Mouse (Mus musculus) lung, postnatal 10 days (tissue): ENCODE data around the gene Fam178b.
"Not testable (repeated sequence)": the region's sequence is repeated elsewhere in the genome, so short reads cannot be mapped to it uniquely, and the experiment has no call there.

ENCODE experiments used
- DNase-seq: peaks from one replicate; pipeline ENCODE4 v3.0.0; 2021

Gene Fam178b

DNA sequence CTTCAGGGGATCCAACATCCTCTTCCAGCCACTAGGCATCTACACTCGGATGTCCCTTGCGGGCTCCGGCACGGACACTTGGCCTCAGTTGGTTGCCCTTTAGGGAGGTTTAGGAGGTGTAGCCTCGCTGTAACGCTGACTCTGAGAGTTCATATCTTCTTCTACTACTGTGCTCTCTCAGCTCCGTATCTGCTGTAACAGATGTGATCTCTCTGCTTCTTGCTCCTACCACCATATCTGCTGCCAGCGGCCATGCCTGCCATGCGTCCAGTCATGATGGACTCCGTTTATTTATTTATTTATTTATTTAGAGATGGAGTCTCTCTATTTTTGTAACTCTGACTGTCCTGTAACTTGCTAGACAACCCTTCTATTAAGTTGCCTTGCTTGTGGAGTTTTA is 11.7 kb downstream of the Fam178b start:
- DNase-seq = no peak

DNA sequence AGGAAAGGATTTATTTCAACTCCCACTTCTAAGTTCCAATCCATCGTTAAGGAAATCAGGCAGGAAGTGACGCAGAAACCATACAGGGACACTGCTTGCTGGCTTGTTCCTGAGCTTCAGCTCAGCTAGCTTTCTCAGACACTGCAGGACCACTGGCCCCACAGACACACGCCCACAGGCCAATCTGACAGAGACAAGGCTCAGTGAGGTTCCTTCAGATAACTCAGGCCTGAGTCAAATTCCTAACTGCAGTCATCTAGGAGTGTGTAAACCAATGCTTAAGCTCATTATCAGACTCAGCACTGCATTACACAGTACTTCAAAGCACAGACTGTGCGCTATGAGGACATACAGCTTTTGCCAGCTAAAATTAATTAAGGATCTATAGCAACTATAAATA is 12.7 kb downstream of the Fam178b start:
- no peak for DNase-seq

DNA sequence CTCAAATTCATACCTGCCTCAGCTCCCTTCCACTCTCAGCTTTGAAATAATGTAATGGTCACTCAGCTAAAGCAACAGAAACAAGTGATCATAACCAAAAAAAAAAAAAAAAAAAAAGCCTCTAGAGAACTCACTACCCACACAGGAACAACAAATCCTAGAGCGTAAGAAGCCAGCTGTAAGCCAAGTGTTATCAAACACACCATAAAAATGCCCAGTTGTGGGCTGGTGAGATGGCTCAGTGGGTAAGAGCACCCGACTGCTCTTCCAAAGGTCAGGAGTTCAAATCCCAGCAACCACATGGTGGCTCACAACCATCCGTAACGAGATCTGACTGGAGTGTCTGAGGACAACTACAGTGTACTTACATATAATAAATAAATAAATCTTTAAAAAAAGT is 15.0 kb downstream of the Fam178b start:
- not testable (repeated sequence) for DNase-seq

DNA sequence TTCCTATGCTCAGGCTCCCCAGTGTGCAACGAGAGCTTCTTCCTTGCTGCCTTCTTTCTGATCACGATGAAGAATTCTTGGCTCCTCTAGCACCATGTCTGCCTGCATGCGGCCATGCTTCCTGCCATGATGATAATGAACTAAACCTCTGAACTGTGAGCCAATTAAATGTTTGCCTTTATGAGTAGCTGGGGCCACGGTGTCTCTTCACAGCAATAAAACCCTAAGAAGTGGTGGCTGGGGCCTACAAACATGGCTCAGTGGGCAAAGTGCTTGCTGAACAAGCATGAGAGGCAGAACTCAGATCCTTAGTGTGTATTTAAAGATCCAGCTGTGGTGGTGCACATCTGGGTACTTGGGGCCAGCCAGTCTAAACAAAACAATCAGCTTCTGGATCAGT is 17.0 kb downstream of the Fam178b start:
- no peak for DNase-seq

DNA sequence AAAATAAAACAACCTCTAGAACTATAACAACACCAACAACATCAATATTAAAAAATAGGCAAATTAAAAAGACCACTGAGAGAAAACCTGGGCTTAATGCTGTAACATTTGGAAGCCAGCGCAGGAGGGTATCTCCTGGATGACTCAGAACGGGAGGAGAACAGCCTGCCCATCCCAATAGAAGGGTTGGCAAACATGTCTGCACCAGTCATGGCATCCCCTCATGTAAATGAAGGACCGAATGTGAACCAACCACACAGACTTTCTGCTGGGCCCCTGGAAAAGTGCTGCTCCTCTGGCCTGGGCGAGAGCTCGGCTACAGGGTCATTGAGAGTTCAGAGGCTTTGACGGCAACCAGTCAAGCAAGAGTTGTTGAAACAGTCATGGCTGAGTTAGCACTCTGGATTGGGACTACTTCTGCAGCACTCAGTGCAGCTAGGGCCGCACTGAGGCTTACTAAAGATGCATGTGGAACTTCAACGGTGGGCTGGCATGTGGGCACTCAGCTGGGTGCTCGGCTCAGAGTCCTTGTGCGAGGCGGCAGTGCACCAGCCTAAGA is 17.7 kb downstream of the Fam178b start:
- peak; percentile 17 for DNase-seq

DNA sequence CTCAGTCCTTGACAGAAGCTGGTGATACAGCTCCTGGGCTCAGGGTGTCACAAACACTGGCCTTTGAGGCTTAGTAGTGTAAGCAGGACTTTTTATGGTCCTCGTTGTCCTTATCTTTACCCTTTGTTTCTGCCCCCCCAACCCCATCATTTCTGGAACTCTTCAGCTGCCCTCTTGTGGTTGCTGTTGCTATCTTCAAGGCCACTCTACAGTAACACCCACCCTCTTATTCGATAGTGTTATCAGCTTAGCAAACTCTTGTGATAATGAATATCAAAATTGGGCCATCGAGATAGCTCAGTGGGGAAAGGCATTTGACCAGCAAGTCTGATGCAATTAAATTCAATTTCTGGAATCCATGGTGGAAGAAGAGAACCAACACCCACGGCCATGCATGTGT is 18.5 kb downstream of the Fam178b start:
- peak; percentile 70 for DNase-seq

DNA sequence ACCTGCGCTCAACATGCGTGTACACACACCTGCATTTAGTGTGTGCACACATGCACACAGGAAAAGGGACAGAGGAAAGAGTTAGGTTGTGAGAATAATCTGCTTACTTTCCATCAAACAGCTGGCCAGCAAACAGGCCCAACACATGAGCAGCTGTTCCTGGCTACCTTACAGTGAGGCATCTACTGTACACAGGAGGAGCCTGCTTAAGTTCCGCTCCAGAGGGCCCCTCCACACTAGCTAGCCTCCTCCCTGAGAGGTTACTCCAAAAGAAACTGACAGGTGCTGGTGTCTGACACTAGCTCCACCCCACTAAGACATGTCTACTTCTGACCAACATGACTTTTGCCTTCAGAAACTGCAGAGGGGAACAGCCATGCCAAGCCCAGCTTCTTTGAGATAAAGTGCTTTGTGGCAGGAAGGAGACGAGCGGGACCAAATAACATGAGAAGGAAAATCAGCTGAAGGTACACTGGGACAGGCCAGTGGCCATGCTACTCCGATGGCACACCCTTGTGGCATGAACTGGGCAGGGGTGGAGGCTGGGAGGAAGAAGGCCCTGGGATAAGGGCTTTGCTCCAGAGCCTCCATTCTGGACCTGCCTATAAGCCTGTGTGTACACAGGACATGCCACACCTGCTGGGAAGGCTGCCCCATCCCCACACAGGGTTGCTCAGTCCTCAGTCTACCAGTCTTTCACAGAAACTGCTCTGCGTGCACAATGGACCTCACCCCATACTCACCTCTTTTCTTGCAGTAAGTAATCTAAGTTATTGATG is 24.2 kb downstream of the Fam178b start:
- no peak for DNase-seq

DNA sequence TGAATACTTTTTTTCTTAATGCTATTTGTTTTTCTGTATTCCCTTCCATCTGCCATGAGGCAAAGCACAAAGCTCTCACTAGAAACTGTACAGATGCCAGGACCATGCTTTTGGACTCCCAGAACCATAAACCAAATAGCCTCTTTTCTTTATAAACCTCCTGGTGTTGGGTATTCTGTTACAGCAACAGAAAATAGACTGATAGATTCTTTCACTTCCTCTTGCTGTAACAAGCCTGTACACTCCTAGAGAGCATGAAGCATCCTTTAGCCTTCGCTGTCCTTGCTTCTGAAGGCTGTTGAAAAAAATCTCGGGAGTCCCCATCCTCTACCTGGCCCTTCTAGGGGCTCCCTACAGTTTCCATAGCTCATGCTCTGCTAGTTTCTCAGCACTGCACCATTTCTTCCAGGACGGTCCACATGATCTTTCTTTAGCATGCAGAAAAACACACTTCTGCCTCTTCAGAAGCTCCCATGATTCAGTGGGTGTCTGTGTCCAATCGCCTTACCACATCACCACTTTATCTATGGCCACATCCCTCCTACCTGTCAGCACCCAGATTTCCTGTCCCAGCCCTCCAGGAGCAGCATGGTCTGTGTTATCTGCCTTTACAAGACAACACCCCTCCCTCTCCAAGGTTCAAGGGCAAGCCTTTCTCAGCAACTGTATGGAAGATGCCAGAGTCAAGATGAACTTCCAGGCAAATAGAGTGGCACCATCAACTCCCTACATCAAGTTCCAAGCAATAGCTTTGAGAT is 25.1 kb downstream of the Fam178b start:
- no peak for DNase-seq

DNA sequence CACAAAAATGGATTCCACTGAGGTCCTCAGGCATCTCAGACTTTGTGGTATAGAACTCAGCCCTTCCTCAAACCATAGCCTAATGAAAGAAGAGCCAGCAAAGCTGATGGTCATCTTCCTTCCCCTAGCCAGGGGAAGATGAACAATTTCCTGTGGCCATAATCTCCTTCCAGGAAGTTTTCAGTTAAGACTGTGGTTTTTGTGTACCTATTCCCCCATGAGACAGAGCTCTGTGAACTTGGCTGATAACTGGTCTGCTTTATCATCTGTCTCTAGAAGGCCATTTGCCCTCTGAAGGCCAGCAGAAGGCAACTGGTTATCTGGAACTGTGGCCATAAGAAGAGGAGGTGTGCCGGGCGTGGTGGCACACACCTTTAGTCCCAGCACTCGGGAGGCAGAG is 26.8 kb downstream of the Fam178b start:
- DNase-seq = no peak

DNA sequence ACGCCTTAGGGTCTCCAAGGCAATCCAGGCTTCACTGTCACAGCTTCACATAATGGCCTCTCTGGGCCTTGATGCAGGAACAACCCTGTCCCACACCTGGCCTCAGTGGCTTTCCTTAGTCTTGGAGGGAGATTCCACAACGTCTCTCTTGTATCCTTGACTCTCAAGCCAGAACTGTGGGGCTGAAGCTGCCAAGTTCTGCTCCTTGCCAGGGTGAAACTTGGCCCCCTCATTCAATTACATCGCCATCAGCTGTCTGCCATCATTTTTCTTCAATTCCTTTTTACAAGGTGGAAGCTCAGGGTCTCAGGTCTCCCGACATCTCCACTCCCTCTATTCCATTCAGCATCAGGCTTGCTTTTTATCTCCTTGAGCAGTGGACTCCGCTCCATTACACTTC is 27.9 kb downstream of the Fam178b start:
- DNase-seq = no peak

DNA sequence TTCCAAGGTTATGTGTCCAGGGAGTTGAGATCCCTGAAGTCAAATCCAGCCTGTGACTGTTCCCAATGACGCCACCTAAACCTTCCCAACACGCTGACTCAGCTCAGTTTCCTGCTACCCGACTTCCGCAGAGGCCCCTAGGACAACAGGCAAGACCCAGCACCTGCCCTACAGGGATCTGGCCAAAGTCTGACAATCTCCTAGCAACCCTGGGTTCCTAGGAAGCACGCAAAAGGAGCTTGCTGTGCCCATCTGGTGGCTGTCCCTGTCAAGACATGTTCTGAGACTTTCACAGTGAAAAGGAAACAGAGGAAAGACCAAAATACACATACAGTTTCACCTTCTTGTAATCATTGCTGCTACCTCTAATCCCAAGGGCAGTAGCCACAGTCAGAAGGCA is 35.4 kb downstream of the Fam178b start:
- no peak for DNase-seq

DNA sequence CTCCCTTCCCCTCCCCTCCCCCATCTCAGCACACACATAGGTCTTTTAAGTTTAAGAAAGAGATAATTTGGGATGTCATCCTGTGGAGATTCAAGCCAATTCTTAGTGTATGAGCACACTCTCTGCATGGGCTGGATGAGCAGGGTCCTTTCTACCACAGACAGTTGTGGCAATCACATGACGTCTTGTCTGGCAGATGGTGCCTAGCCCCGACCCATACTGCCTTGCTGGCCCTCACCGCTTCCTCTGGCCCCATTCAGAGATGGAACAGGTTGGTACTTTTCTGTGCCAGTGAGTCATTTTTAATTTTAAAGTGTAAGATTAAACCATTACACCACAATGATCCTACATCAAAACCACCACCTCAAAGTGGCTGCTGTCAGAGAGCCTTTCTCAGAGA is 36.7 kb downstream of the Fam178b start:
- no peak for DNase-seq

DNA sequence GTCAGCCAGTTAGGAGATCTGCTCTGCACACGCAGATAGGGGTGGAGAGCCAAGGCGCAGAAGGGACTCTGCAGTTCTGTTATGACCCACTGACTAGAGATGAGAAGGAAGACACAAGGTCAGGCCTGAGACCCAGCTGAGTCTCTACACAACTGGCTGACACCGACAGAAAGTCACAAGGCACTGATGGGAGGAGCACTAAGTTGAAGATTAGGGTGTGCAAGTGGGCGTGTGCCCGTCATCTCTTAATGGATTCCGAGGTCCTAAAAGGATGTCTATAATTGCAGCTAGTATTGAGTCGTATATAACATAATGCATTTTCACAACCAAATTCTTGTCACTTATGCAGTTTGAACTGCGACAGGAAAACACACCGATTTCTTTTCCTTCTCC is 38.4 kb downstream of the Fam178b start:
- no peak for DNase-seq

DNA sequence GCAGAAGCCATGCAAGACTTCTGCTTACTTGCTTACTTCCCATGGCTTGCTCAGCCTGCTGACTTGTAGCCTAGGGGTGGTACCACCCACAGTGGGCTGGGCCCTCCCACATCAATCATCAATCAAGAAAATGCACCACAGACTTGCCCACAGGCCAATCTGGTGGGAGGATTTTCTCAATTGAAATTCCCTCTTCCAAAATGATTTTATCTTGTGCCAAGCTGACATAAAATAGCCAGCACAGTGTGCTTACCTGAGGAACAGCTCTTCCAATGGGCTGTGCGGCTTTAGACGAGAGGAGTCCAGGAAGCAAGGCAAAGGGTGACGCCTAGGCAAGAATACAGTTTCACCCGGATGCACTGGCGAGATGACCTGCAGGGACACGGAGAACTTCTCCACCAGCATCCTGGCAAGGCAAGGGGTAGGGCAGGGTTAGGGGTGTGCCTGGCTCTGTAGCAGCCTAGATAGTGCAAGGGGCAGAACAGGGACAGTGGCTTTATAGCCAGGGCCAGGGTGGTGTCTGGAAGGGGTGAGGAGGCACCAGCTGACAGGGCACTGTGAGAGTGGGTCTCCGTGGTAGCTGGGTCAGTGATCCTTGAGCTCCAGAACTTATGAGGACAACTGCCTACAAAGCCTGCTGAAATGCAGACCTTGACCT is 38.9 kb downstream of the Fam178b start:
- DNase-seq = no peak

DNA sequence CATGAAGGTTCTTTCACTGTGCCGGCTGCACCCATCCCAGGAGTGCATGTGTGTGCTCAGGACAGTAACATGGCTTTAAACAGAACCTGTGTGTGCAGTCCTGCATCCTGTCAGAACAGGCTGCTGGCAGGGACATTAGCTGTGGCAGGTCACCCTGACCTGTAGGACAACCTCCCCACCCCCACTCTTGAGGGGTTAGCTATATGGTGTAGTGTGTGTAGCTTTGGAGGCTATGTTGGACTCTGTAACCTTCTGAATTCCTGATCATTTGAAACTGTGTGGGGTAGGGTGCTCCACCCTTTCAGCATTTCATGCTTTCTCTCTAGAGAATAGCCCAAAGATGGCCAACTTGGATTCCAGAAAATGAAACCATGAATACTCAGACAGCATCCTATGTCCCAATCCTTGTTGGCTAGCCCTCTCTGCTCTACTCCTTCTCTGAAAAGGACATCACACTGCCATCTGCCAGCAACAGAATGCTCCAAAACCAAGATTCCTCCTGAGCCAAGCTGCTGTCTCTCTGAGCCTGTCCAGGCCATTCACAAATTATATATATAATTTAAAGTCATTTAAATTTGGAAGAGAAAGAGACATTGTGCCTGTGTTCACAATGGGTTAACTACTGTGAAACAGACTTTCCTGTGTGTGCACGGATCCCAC is 47.0 kb downstream of the Fam178b start:
- DNase-seq = no peak

DNA sequence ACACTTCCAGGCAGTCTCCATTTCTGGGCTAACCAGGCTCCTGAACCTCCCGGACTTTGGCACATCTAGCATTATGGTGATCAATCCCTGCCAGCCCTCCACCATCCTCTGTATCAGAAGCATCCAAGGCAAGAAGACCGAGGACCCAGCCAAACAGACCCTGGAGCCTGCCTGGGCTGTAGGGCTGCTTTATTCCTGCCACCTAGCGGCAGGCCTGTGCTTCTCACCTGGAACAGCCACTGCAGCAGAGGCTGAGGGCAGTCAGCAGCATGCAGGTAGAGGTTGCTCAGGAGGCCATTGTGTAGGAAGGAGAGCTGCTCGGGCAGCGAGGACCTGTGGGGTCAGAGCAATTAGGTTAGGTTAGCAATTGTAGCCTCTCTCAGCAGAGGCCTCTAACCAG is 48.0 kb downstream of the Fam178b start:
- peak; percentile 76 for DNase-seq

DNA sequence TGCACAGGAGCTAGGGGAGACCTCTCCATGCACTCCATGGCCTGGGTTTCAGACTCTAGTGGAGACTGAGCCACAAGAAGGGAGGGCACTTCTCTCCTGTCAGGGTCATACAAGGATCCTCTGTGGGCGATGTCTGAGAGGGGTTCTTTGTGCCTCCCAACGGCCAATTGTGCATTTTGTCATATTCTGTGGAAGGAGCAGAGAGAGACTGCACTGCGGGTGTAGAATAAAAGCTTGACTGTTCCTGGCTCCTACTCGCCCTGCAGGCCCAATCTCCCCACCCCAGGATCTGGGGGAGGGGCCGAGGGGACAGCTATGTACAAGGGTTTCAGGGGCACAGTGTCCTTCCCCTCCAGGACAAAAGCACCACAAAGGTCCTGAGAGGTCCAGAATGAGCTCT is 49.1 kb downstream of the Fam178b start:
- no peak for DNase-seq

DNA sequence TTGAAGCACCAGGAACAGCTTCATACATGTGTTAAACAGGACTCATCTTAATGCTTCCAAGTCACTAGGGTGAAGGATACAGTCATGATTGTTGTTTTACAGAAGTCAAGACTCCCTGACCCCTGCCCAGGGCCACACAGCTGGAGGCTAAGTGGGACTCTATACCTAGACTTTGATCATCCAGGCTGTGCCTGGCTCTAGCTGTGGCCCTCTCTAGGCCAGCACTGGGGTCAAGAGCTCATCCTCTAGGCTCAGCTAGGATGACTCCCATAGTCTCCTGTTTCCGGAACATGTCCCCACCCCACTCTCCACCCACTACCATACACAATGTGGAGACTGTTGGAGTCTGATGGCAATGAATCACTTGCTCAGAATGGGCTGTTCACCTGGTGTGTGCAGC is 50.1 kb downstream of the Fam178b start:
- DNase-seq = no peak

DNA sequence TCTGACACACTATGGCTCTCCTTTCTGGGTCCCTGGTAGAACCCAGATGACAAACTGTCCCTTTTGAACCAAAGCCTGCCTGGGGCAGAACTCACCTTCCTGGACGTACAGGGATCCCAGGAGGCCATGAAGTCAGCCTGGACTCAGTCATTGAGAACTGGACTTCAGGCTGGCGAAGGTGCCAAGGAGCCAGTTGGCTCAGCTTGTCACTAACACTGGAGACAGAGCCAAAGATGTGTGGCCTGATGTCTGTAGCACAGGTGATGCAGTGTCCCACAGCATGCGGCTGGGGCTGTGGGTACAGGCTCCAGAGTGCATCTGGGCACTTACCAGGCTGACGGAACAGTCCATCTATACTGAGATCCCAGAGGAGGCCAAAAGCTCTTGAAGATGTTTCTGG is 50.9 kb downstream of the Fam178b start:
- DNase-seq = no peak

DNA sequence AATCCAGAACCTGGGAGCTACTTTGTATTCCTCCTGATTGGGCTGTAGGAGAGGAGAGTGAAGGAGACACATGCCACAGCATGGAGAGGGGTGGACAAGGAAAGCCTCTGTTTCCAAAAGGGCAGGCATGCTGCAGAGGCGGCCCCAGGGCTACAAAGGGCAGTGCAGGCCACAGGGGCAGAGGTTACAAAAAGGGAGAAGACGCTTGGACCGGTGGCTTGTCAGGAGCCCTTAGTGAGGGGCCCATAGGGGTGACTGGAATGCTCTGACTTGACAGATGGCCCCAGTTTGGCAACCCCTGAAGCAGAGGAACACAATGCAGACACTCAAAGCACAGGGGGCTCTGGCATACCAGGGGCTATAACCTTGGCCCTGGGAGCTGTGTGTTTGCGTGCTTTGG is 51.6 kb downstream of the Fam178b start:
- no peak for DNase-seq

DNA sequence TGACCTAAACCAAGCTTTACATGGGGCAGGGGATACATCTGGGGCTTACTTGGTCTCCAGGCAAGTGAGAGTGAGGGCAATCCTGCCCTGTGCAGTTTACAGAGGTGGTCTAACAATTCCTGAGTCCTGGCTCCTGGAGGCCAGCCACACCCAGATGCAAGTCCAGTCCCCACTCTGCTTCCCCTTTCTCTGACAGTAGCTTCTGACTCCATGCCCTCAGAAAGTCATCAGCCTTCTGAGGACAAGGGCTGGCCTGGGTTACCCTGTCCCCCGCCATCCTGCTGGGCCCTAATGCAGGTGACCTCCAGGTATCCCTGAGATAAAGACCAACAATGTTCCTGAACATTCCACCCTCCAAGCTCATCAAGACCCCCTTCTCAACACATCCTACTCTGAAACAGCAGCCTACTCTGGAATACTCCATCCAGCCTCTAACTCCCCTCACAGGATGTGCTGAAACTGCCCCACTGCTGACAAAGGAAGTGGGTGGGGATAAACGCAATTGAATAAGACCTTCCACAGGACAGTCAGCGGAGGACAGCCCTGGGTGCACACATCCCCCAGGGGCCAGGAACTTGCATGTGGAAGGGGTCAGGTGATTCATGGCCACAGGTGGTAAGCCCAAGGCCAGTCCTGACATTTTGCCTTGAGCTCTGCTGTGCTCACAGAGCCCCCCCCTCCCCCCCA is 52.8 kb downstream of the Fam178b start:
- no peak for DNase-seq

DNA sequence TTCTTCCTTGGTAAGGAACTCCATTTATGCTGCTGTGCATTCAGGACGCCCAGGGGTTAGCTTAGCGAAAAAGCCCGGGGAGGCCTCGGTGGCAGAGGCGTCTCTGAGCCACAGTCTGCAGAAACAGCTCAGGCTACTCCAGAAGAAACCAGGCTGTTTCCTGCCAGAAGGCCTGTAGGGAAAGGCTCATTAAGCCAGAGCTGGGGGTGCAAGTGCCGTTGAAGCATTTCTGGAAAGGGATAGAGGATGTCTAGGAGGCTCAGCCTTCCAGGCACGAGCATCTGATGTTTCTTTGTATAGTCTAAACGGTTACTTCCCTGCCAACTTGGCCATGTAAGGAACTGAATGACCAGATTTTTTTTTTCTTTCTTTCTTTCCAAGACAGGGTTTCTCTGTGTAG is 54.4 kb downstream of the Fam178b start:
- DNase-seq = peak; percentile 53

DNA sequence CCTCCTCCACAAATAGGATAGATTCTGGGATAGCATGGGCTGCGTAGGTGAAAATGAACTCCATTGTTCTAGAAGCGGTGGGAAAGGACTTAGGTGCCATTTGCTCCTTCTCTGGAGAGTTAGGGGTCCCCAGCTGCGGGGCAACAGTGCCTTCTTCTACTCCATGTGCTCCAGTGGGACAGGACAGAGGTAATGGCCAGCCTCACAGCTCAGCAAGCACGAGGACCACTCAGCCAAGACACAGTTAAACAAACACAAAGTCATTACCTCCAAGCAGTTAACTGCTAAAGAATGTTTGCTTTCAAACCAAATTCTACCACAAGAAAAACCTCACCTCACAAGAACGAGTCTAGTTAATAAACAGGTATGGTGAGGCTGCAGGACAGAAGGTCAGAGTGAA is 57.5 kb downstream of the Fam178b start:
- no peak for DNase-seq
